Mouse (Mus musculus): ENCODE measurements around the gene Adcy5. TPM values are rescaled to one million over a fixed set of nuclear protein-coding genes. Genes with fewer than 3 reads are reported as not detected.

Adcy5 gene
- total and polyA plus RNA-seq, 3 experiments: under 0.01 to 0.08 TPM; not detected in 1

- H3K4me3 ChIP-seq (ENCODE audit: control insufficient read depth in 1 of 2, insufficient read depth in 1 of 2, low read depth in 2 of 2, low read length in 2 of 2): no peak overlapping the region
These were observed 62.3 kb downstream of the Adcy5 start for GRCm38 (mm10) chr16:35216826-35217491.

GRCm38 (mm10) chr16:35220412-35220811, 65.7 kb downstream of the Adcy5 start:
- Histone ChIP-seq H3K9me3 (replicated peaks; ENCODE audit: insufficient read depth, low read length) (no peaks in the 10 kb centered on the region), H3K36me3 (ENCODE audit: control insufficient read depth in 1 of 2, insufficient read depth in 2 of 2, low read length in 2 of 2) (no peaks in the 10 kb centered on the region), H3K27me3 (ENCODE audit: control insufficient read depth in 1 of 2, insufficient read depth in 2 of 2, low read length in 2 of 2) (no peaks in the 10 kb centered on the region), H3K4me1 (ENCODE audit: control insufficient read depth in 1 of 2, insufficient read depth in 2 of 2, low read length in 2 of 2) (no peaks in the 10 kb centered on the region), H3K27ac (ENCODE audit: control insufficient read depth, low read depth, low read length) (no peak overlapping the region), H3K4me3 (ENCODE audit: control insufficient read depth in 1 of 2, insufficient read depth in 1 of 2, low read depth in 2 of 2, low read length in 2 of 2) (no peak overlapping the region), H3K9ac (ENCODE audit: control insufficient read depth, low read depth, low read length, poor library complexity, severe bottlenecking) (no peak overlapping the region), H3K79me2 (ENCODE audit: control insufficient read depth, insufficient read depth, low read length, poor library complexity) (no peaks in the 10 kb centered on the region)
- no peak for DNase-seq (ENCODE audit: low read depth, low spot score)
- no peak for TF ChIP-seq TBP (IDR thresholded peaks at IDR 0.05; ENCODE audit: low read depth, low read length)
- no peak for TF ChIP-seq ELF1 (IDR thresholded peaks at IDR 0.05; ENCODE audit: low read depth, low read length)
- no peak for TF ChIP-seq ZNF384 (IDR thresholded peaks at IDR 0.05; ENCODE audit: low read depth, low read length)
- no peak for TF ChIP-seq UBTF (IDR thresholded peaks at IDR 0.05; ENCODE audit: borderline replicate concordance, insufficient read depth, low read depth, low read length)
- TF ChIP-seq USF2 (IDR thresholded peaks at IDR 0.05; ENCODE audit: borderline replicate concordance in 1 of 2, insufficient read depth in 1 of 2, low read depth in 1 of 2, low read length in 2 of 2): no peak
- no peak for TF ChIP-seq KAT2A (conservative IDR thresholded peaks at IDR 0.05; ENCODE audit: low read depth, low read length)
- TF ChIP-seq MAZ (IDR thresholded peaks at IDR 0.05; ENCODE audit: low read depth, low read length): no peak
- no peak for TF ChIP-seq POLR2A (IDR thresholded peaks at IDR 0.05; ENCODE audit: control insufficient read depth in 1 of 2, insufficient read depth in 1 of 2, low read depth in 1 of 2, low read length in 2 of 2, poor library complexity in 1 of 2)
- no peak for TF ChIP-seq RCOR1 (IDR thresholded peaks at IDR 0.05; ENCODE audit: low read depth, low read length)
- TF ChIP-seq TCF12 (IDR thresholded peaks at IDR 0.05; ENCODE audit: low read depth, low read length): no peak
- TF ChIP-seq POLR2AphosphoS5 (IDR thresholded peaks at IDR 0.05; ENCODE audit: borderline replicate concordance, low read depth, low read length): no peak
- no peak for TF ChIP-seq ZC3H11A (IDR thresholded peaks at IDR 0.05; ENCODE audit: low read depth, low read length)

More at GRCm38 (mm10) chr16:35216826-35217491, 62.3 kb downstream of the Adcy5 start:
- Histone ChIP-seq H3K4me1 (ENCODE audit: control insufficient read depth in 1 of 2, insufficient read depth in 2 of 2, low read length in 2 of 2) (no peaks in the 10 kb centered on the region), H3K9ac (ENCODE audit: control insufficient read depth, low read depth, low read length, poor library complexity, severe bottlenecking) (no peak overlapping the region), H3K79me2 (ENCODE audit: control insufficient read depth, insufficient read depth, low read length, poor library complexity) (no peaks in the 10 kb centered on the region), H3K36me3 (ENCODE audit: control insufficient read depth in 1 of 2, insufficient read depth in 2 of 2, low read length in 2 of 2) (no peaks in the 10 kb centered on the region), H3K27me3 (ENCODE audit: control insufficient read depth in 1 of 2, insufficient read depth in 2 of 2, low read length in 2 of 2) (no peaks in the 10 kb centered on the region), H3K27ac (ENCODE audit: control insufficient read depth, low read depth, low read length) (no peak overlapping the region), H3K9me3 (replicated peaks; ENCODE audit: insufficient read depth, low read length) (no peaks in the 10 kb centered on the region)
- TF ChIP-seq USF1 (IDR thresholded peaks at IDR 0.05; ENCODE audit: low read depth, low read length) (no peak), NRF1 (IDR thresholded peaks at IDR 0.05; ENCODE audit: insufficient read depth, low read depth, low read length, poor library complexity, severe bottlenecking) (no peak), BHLHE40 (IDR thresholded peaks at IDR 0.05; ENCODE audit: borderline replicate concordance, low read depth, low read length) (no peak), ZNF384 (IDR thresholded peaks at IDR 0.05; ENCODE audit: low read depth, low read length) (no peak), MEF2A (IDR thresholded peaks at IDR 0.05; ENCODE audit: extremely low read depth, insufficient replicate concordance, low read depth, low read length, poor library complexity, severe bottlenecking) (no peak), MYC (IDR thresholded peaks at IDR 0.05; ENCODE audit: low read depth, low read length) (no peak), CHD2 (IDR thresholded peaks at IDR 0.05; ENCODE audit: low read length) (no peak), POLR2AphosphoS2 (IDR thresholded peaks at IDR 0.05; ENCODE audit: low read length) (no peak), MAZ (IDR thresholded peaks at IDR 0.05; ENCODE audit: low read depth, low read length) (no peak), CTCF (IDR thresholded peaks at IDR 0.05 in 2 of 3, conservative IDR thresholded peaks at IDR 0.05 in 1 of 3; ENCODE audit: control insufficient read depth in 1 of 3, insufficient read depth in 1 of 3, low read depth in 2 of 3, low read length in 3 of 3, poor library complexity in 1 of 3, severe bottlenecking in 1 of 3) (no peak), RAD21 (IDR thresholded peaks at IDR 0.05; ENCODE audit: low read depth, low read length) (no peak), MAX (IDR thresholded peaks at IDR 0.05; ENCODE audit: low read length) (no peak), CHD1 (IDR thresholded peaks at IDR 0.05; ENCODE audit: low read depth, low read length) (no peak), SMC3 (IDR thresholded peaks at IDR 0.05; ENCODE audit: low read depth, low read length) (no peak), EP300 (IDR thresholded peaks at IDR 0.05; ENCODE audit: low read depth in 1 of 2, low read length in 2 of 2) (no peak), ZMIZ1 (IDR thresholded peaks at IDR 0.05; ENCODE audit: low read depth, low read length) (no peak), POLR2A (IDR thresholded peaks at IDR 0.05; ENCODE audit: control insufficient read depth in 1 of 2, insufficient read depth in 1 of 2, low read depth in 1 of 2, low read length in 2 of 2, poor library complexity in 1 of 2) (no peak), JUND (IDR thresholded peaks at IDR 0.05; ENCODE audit: low read depth, low read length) (no peak), TAL1 (IDR thresholded peaks at IDR 0.05; ENCODE audit: low read length) (no peak), MAFK (IDR thresholded peaks at IDR 0.05; ENCODE audit: borderline replicate concordance, low read depth, low read length) (no peak)
- no peak for DNase-seq (ENCODE audit: low read depth, low spot score)

Measured in MEL (cell line).